Mouse (Mus musculus) embryonic facial prominence, embryonic 11.5 days (tissue): ENCODE measurements around the gene Kctd2. TPM values are rescaled to one million over a fixed set of nuclear protein-coding genes. Genes with fewer than 3 reads are reported as not detected.

ENCODE experiments used
- ATAC-seq: fragments of 200-750 bp; cut with Nextera tagmentation; replicated peaks from 2 replicates; pipeline ENCODE4 v1.8.0; 2017; ENCODE audit warnings: low read depth; ENCODE audit not compliant: insufficient number of reproducible peaks, low FRiP score, low TSS enrichment
- DNase-seq: peaks from one replicate; pipeline ENCODE4 v3.0.0-alpha.2; 2015; ENCODE audit warnings: low spot score
- H3K27ac ChIP-seq: fragments of 300-500 bp; sonication (generic); replicated peaks from 2 replicates; pipeline ENCODE4 v1.5.1; 2014; ENCODE audit warnings: mild to moderate bottlenecking, low read depth, low read length, control low read depth
- H3K27me3 ChIP-seq: fragments of 300-500 bp; sonication (generic); 2 replicates; pipeline ENCODE4 v1.6.1; 2014; ENCODE audit warnings: mild to moderate bottlenecking, low read length, moderate library complexity, mixed read lengths; ENCODE audit not compliant: control insufficient read depth, insufficient read depth
- H3K36me3 ChIP-seq: fragments of 300-500 bp; sonication (generic); replicated peaks from 2 replicates; pipeline ENCODE4 v1.6.1; 2014; ENCODE audit warnings: low read depth, mild to moderate bottlenecking, low read length, moderate library complexity, mixed read lengths; ENCODE audit not compliant: control insufficient read depth, insufficient read depth
- H3K4me1 ChIP-seq: fragments of 300-500 bp; sonication (generic); 2 replicates; pipeline ENCODE4 v1.6.1; 2014; ENCODE audit warnings: low read length, mixed read lengths; ENCODE audit not compliant: control insufficient read depth, insufficient read depth
- H3K4me2 ChIP-seq: fragments of 300-500 bp; sonication (generic); 2 replicates; pipeline ENCODE4 v1.6.1; 2014; ENCODE audit warnings: low read depth, mild to moderate bottlenecking, control low read depth, low read length, moderate library complexity
- H3K4me3 ChIP-seq: fragments of 300-500 bp; sonication (generic); 2 replicates; pipeline ENCODE4 v1.5.1; 2014; ENCODE audit warnings: low read depth, low read length, control low read depth
- H3K9ac ChIP-seq: fragments of 300-500 bp; sonication (generic); replicated peaks from 2 replicates; pipeline ENCODE4 v1.6.1; 2014; ENCODE audit warnings: mild to moderate bottlenecking, control low read depth, low read length
- H3K9me3 ChIP-seq: fragments of 300-500 bp; sonication (generic); replicated peaks from 2 replicates; pipeline ENCODE4 v1.6.1; 2016; ENCODE audit warnings: mild to moderate bottlenecking, low read length, inconsistent platforms, mixed read lengths; ENCODE audit not compliant: control insufficient read depth
- WGBS: fragments of 180-500 bp; shearing (Covaris S2); extraction: QIAGEN DNeasy Blood & Tissue Kit; methylation state at CpG from one replicate; pipeline ENCODE4 v1.1.7; 2014; 5-methylcytosine and 5-hydroxymethylcytosine counted together
- polyA plus RNA-seq: library from polyadenylated mRNA; unstranded; fragments of >200 nt; fragmentation: Nextera tagmentation; extraction: Ambion mirVana; gene quantifications from 2 replicates; pipeline ENCODE4 v1.2.1, GENCODE M21; 2014

The Kctd2 gene
- polyA plus RNA-seq, 1 experiment from 2014 or later: 21.0 TPM

GRCm38 (mm10) chr11:115424666-115425065 lies 4.7 kb downstream of the Kctd2 start:
- 89% methylated on average over 7 of the region's 7 CpGs for WGBS
- no peaks in the 10 kb centered on the region for H3K27me3 ChIP-seq
- H3K4me1 ChIP-seq: peaks cover 3% of the 10 kb centered on the region; the same call in 1 of the 2 replicates
- DNase-seq (no peak), ATAC-seq (no peak)
- H3K9ac ChIP-seq: no peak overlapping the region
- no peak overlapping the region for H3K4me3 ChIP-seq
- no peak overlapping the region for H3K27ac ChIP-seq
- no peaks in the 10 kb centered on the region for H3K9me3 ChIP-seq
- no peak overlapping the region for H3K4me2 ChIP-seq
- no peaks in the 10 kb centered on the region for H3K36me3 ChIP-seq

- H3K9me3 ChIP-seq: no peaks in the 10 kb centered on the region
- H3K9ac ChIP-seq: no peak overlapping the region
- ATAC-seq (no peak), DNase-seq (no peak)
- H3K36me3 ChIP-seq: peaks cover 5% of the 10 kb centered on the region
- no peak overlapping the region for H3K4me3 ChIP-seq
- peaks cover 3% of the 10 kb centered on the region; the same call in 1 of the 2 replicates for H3K4me1 ChIP-seq
- no peak overlapping the region for H3K4me2 ChIP-seq
- no peaks in the 10 kb centered on the region for H3K27me3 ChIP-seq
- 94% methylated on average over 6 of the region's 6 CpGs for WGBS
- H3K27ac ChIP-seq: no peak overlapping the region
These were observed 5.7 kb downstream of the Kctd2 start for GRCm38 (mm10) chr11:115425671-115426070.

GRCm38 (mm10) chr11:115427482-115428331 lies 7.8 kb downstream of the Kctd2 start:
- Histone ChIP-seq H3K9me3 (no peaks in the 10 kb centered on the region), H3K9ac (peak overlapping the region; percentile 15; the same call in 1 of the 2 replicates), H3K27ac (no peak overlapping the region), H3K4me1 (no peaks in the 10 kb centered on the region), H3K36me3 (peaks cover 9% of the 10 kb centered on the region), H3K4me2 (no peak overlapping the region), H3K27me3 (no peaks in the 10 kb centered on the region), H3K4me3 (no peak overlapping the region)
- 32% methylated on average over 20 of the region's 20 CpGs for WGBS
- DNase-seq (peak; percentile 91), ATAC-seq (peak; percentile 45; the same call in 1 of the 2 replicates)

GRCm38 (mm10) chr11:115429307-115429706 lies 9.4 kb downstream of the Kctd2 start:
- no peak overlapping the region for H3K4me2 ChIP-seq
- no peaks in the 10 kb centered on the region for H3K27me3 ChIP-seq
- no peak overlapping the region for H3K27ac ChIP-seq
- no peaks in the 10 kb centered on the region for H3K4me1 ChIP-seq
- H3K9ac ChIP-seq: no peak overlapping the region
- no peak for ATAC-seq
- peaks cover 9% of the 10 kb centered on the region for H3K36me3 ChIP-seq
- H3K9me3 ChIP-seq: no peaks in the 10 kb centered on the region
- DNase-seq: no peak
- H3K4me3 ChIP-seq: no peak overlapping the region
- WGBS: 80% methylated on average over 7 of the region's 7 CpGs

- Histone ChIP-seq H3K4me2 (no peak overlapping the region), H3K27me3 (no peaks in the 10 kb centered on the region), H3K4me1 (0 out of 2 replicates have a peak, but pooled peaks cover 1% of the 10 kb centered on the region), H3K4me3 (no peak overlapping the region), H3K9ac (no peak overlapping the region), H3K9me3 (no peaks in the 10 kb centered on the region), H3K36me3 (peaks cover 9% of the 10 kb centered on the region), H3K27ac (no peak overlapping the region)
- DNase-seq (no peak), ATAC-seq (no peak)
- 91% methylated on average over 6 of the region's 6 CpGs for WGBS
These were observed 10.6 kb downstream of the Kctd2 start for GRCm38 (mm10) chr11:115430561-115430960.

GRCm38 (mm10) chr11:115432814-115433213 lies 12.9 kb downstream of the Kctd2 start:
- WGBS: 77% methylated on average over 4 of the region's 4 CpGs
- Histone ChIP-seq H3K27ac (no peak overlapping the region), H3K4me3 (no peak overlapping the region), H3K27me3 (no peaks in the 10 kb centered on the region), H3K9ac (no peak overlapping the region), H3K4me2 (no peak overlapping the region), H3K4me1 (0 out of 2 replicates have a peak, but pooled peaks cover 4% of the 10 kb centered on the region), H3K36me3 (peaks cover 9% of the 10 kb centered on the region), H3K9me3 (no peaks in the 10 kb centered on the region)
- DNase-seq (no peak), ATAC-seq (no peak)

- no peak overlapping the region for H3K27ac ChIP-seq
- no peak overlapping the region for H3K4me3 ChIP-seq
- H3K4me2 ChIP-seq: no peak overlapping the region
- H3K36me3 ChIP-seq: peaks cover 9% of the 10 kb centered on the region
- H3K4me1 ChIP-seq: 0 out of 2 replicates have a peak, but pooled peaks cover 4% of the 10 kb centered on the region
- 82% methylated on average over 6 of the region's 6 CpGs for WGBS
- DNase-seq: no peak
- H3K9ac ChIP-seq: no peak overlapping the region
- H3K9me3 ChIP-seq: no peaks in the 10 kb centered on the region
- no peaks in the 10 kb centered on the region for H3K27me3 ChIP-seq
- ATAC-seq: no peak
These were observed 13.4 kb downstream of the Kctd2 start for GRCm38 (mm10) chr11:115433342-115433741.
